Mouse (Mus musculus) left cerebral cortex, adult 6 months (tissue): Measurements from ENCODE around the gene Podn. TPM values are rescaled to one million over a fixed set of nuclear protein-coding genes. Genes with fewer than 3 reads are reported as not detected.

Experiments
- long read RNA-seq, 2 experiments: library from polyadenylated mRNA; unstranded; transcript quantifications; one replicate each; pipeline ENCODE4 v2.0.0; 2019 to 2020
- polyA plus RNA-seq: library from polyadenylated mRNA; unstranded; fragments of <200 nt; fragmentation: Nextera tagmentation; gene quantifications from 2 replicates; pipeline ENCODE4 v1.2.3, GENCODE M21; 2021

Podn gene
- 1.2 TPM in 2 replicates for polyA plus RNA-seq
- long read RNA-seq, experiment 1, partial matches to known transcripts, result 0 of 2 reads
- long read RNA-seq, experiment 1, other reads (novel, unspliced or antisense), result 0 of 2 reads
- long read RNA-seq, experiment 2, partial matches to known transcripts, result 0 of 12 reads
- long read RNA-seq, experiment 2, other reads (novel, unspliced or antisense), result 12 of 12 reads

DNA sequence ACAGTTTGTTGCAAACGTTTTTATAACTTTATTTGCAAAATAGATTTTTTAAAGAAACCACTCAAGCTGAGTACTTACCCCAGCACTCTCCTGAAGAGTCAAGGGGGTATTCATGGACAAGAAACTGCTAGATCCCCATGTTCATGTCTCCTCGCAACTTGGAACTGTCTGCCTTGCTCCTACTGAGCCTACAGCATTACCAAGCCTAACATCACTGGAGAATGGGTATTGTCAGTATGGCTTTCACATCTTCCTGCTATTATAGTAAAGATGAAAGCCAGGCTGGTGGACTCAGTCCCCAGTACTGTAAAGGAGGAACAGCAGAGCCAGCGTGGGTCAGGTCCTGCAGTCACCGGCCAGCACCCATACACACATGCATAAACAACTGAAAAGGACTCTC lies at the start of gene Podn:
Gene Podn (minus strand): TSS at position 101 of the 400 bp plus-strand sequence.

DNA sequence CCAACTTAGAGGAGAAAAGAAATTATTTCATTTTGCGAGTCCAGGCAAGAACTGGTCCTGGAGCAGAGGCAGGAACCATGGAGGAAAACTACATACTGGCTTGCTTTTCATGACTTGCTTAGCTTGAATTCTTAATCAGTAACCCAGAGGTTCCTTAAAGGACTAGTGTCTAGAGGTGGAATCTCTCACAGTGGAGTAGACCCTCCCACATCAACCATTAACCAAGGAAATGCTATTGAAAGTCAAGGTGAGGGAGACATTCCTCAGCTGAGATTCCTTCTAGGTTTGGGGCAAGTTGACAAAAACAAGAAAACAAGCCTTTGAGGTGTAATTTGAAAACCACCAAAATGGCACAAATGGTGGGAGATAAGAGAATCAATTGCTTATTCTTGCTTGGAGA lies 48.6 kb upstream of the Podn start, which contains the start of gene Scp2:
Gene Scp2 (minus strand): TSS at position 119 of the 400 bp plus-strand sequence.

GRCm38 (mm10) chr4:107967966-107968682 lies 128.1 kb downstream of the Podn start, which contains the start of gene Slc1a7:
Gene Slc1a7, plus strand, starts transcription at chr4:107968332.

Other genes starting within 250 kb of the Podn start
- 67.0 and 81.7 TPM in 2 replicates for gene Magoh, start 216.7 kb downstream of the Podn start, polyA plus RNA-seq
- gene 0610037L13Rik, start 206.6 kb downstream of the Podn start, polyA plus RNA-seq, result 84.4 and 93.4 TPM in 2 replicates
- gene Cpt2, start 172.8 kb downstream of the Podn start, polyA plus RNA-seq, result 8.9 and 9.4 TPM in 2 replicates
- not detected in 2 replicates for gene Slc1a7, start 128.1 kb downstream of the Podn start, polyA plus RNA-seq
- 242 and 284 TPM in 2 replicates for gene Scp2, start 48.6 kb upstream of the Podn start, polyA plus RNA-seq
- gene Echdc2, start 69.0 kb upstream of the Podn start, polyA plus RNA-seq, result 11.6 and 12.6 TPM in 2 replicates
- gene Zyg11a, start 121.6 kb upstream of the Podn start, polyA plus RNA-seq, result not detected in 2 replicates
- 27.0 and 28.3 TPM in 2 replicates for gene Zyg11b, start 204.7 kb upstream of the Podn start, polyA plus RNA-seq
- gene Coa7, start 231.7 kb upstream of the Podn start, polyA plus RNA-seq, result 27.8 and 29.1 TPM in 2 replicates